Mouse (Mus musculus): ENCODE measurements at regions not wholly inside any gene's neighbourhood (a gene's known extent, or its start where the extent isn't known, plus 50 kb on each side); places are given as distances from the start of the nearest gene placed in this dataset.

DNA sequence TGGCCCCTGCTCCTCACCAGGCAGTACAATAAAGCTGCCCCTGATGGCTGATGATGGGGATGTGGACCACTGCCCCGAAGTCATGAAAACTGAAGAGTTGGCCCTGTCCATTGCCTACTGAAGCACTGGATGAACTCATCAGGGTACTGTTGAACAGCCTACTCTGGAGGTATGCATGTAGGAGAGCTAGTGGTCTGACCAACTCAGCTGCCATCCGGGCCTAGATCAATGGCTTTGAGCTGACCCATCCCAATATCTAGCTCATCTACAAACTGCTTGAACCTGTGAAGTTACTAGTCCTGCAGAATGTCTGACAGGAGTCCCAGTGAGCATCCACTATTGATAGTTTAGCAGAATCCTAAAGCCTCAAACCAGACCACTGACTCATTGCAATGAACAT lies 672.6 kb upstream of the Acvr2a start:
- no peak for TF ChIP-seq SMC3 (IDR thresholded peaks at IDR 0.05; ENCODE audit: low read depth, low read length)
- no peak for TF ChIP-seq MEF2A (IDR thresholded peaks at IDR 0.05; ENCODE audit: extremely low read depth, insufficient replicate concordance, low read depth, low read length, poor library complexity, severe bottlenecking)
- TF ChIP-seq CHD1 (IDR thresholded peaks at IDR 0.05; ENCODE audit: low read depth, low read length) = no peak
- no peak for TF ChIP-seq USF2 (IDR thresholded peaks at IDR 0.05; ENCODE audit: borderline replicate concordance in 1 of 2, insufficient read depth in 1 of 2, low read depth in 1 of 2, low read length in 2 of 2)
- TF ChIP-seq GATA1 (IDR thresholded peaks at IDR 0.05; ENCODE audit: low read depth, low read length) = no peak
- no peak for TF ChIP-seq POLR2AphosphoS5 (IDR thresholded peaks at IDR 0.05; ENCODE audit: borderline replicate concordance, low read depth, low read length)
- TF ChIP-seq CHD2 (IDR thresholded peaks at IDR 0.05; ENCODE audit: low read length) = no peak
- no peak for TF ChIP-seq RCOR1 (IDR thresholded peaks at IDR 0.05; ENCODE audit: low read depth, low read length)
- no peak for TF ChIP-seq NRF1 (IDR thresholded peaks at IDR 0.05; ENCODE audit: insufficient read depth, low read depth, low read length, poor library complexity, severe bottlenecking)
- no peak for TF ChIP-seq ZKSCAN1 (IDR thresholded peaks at IDR 0.05; ENCODE audit: low read depth, low read length)
- TF ChIP-seq ELF1 (IDR thresholded peaks at IDR 0.05; ENCODE audit: low read depth, low read length) = no peak
- no peak for TF ChIP-seq USF1 (IDR thresholded peaks at IDR 0.05; ENCODE audit: low read depth, low read length)
- TF ChIP-seq EP300 (IDR thresholded peaks at IDR 0.05; ENCODE audit: low read depth in 1 of 2, low read length in 2 of 2) = no peak
- TF ChIP-seq KAT2A (conservative IDR thresholded peaks at IDR 0.05; ENCODE audit: low read depth, low read length) = no peak
- no peak for TF ChIP-seq MXI1 (IDR thresholded peaks at IDR 0.05; ENCODE audit: low read depth, low read length)
- no peak for TF ChIP-seq TBP (IDR thresholded peaks at IDR 0.05; ENCODE audit: low read depth, low read length)
- TF ChIP-seq POLR2AphosphoS2 (IDR thresholded peaks at IDR 0.05; ENCODE audit: low read length) = no peak
- TF ChIP-seq GABPA (IDR thresholded peaks at IDR 0.05; ENCODE audit: low read depth, low read length) = no peak
- H3K36me3 ChIP-seq (ENCODE audit: control insufficient read depth in 1 of 2, insufficient read depth in 2 of 2, low read length in 2 of 2) = no peaks in the 10 kb centered on the region

GRCm38 (mm10) chr2:48154706-48155105 lies 659.2 kb upstream of the Acvr2a start:
- Histone ChIP-seq H3K36me3 (ENCODE audit: control insufficient read depth in 1 of 2, insufficient read depth in 2 of 2, low read length in 2 of 2) (no peaks in the 10 kb centered on the region), H3K4me3 (ENCODE audit: control insufficient read depth in 1 of 2, insufficient read depth in 1 of 2, low read depth in 2 of 2, low read length in 2 of 2) (no peak overlapping the region), H3K27me3 (ENCODE audit: control insufficient read depth in 1 of 2, insufficient read depth in 2 of 2, low read length in 2 of 2) (no peaks in the 10 kb centered on the region), H3K4me1 (ENCODE audit: control insufficient read depth in 1 of 2, insufficient read depth in 2 of 2, low read length in 2 of 2) (no peaks in the 10 kb centered on the region), H3K9ac (ENCODE audit: control insufficient read depth, low read depth, low read length, poor library complexity, severe bottlenecking) (no peak overlapping the region), H3K79me2 (ENCODE audit: control insufficient read depth, insufficient read depth, low read length, poor library complexity) (no peaks in the 10 kb centered on the region), H3K9me3 (replicated peaks; ENCODE audit: insufficient read depth, low read length) (no peaks in the 10 kb centered on the region), H3K27ac (ENCODE audit: control insufficient read depth, low read depth, low read length) (no peak overlapping the region)
- no peak for TF ChIP-seq CTCF (IDR thresholded peaks at IDR 0.05 in 2 of 3, conservative IDR thresholded peaks at IDR 0.05 in 1 of 3; ENCODE audit: control insufficient read depth in 1 of 3, insufficient read depth in 1 of 3, low read depth in 2 of 3, low read length in 3 of 3, poor library complexity in 1 of 3, severe bottlenecking in 1 of 3)
- TF ChIP-seq E2F4 (IDR thresholded peaks at IDR 0.05; ENCODE audit: borderline replicate concordance, low read depth, low read length) = no peak
- no peak for TF ChIP-seq MYB (IDR thresholded peaks at IDR 0.05; ENCODE audit: low read depth, low read length)
- TF ChIP-seq TCF12 (IDR thresholded peaks at IDR 0.05; ENCODE audit: low read depth, low read length) = no peak
- TF ChIP-seq CHD2 (IDR thresholded peaks at IDR 0.05; ENCODE audit: low read length) = no peak
- TF ChIP-seq UBTF (IDR thresholded peaks at IDR 0.05; ENCODE audit: borderline replicate concordance, insufficient read depth, low read depth, low read length) = no peak
- TF ChIP-seq TBP (IDR thresholded peaks at IDR 0.05; ENCODE audit: low read depth, low read length) = no peak
- no peak for TF ChIP-seq MAZ (IDR thresholded peaks at IDR 0.05; ENCODE audit: low read depth, low read length)
- no peak for TF ChIP-seq USF2 (IDR thresholded peaks at IDR 0.05; ENCODE audit: borderline replicate concordance in 1 of 2, insufficient read depth in 1 of 2, low read depth in 1 of 2, low read length in 2 of 2)
- TF ChIP-seq RCOR1 (IDR thresholded peaks at IDR 0.05; ENCODE audit: low read depth, low read length) = no peak
- DNase-seq (ENCODE audit: low read depth, low spot score) = no peak

More for the DNA sequence above, 672.6 kb upstream of the Acvr2a start:
- no peaks in the 10 kb centered on the region for H3K27me3 ChIP-seq (ENCODE audit: control insufficient read depth in 1 of 2, insufficient read depth in 2 of 2, low read length in 2 of 2)
- H3K79me2 ChIP-seq (ENCODE audit: control insufficient read depth, insufficient read depth, low read length, poor library complexity) = no peaks in the 10 kb centered on the region
- no peaks in the 10 kb centered on the region for H3K9me3 ChIP-seq (replicated peaks; ENCODE audit: insufficient read depth, low read length)
- no peak overlapping the region for H3K27ac ChIP-seq (ENCODE audit: control insufficient read depth, low read depth, low read length)
- H3K4me1 ChIP-seq (ENCODE audit: control insufficient read depth in 1 of 2, insufficient read depth in 2 of 2, low read length in 2 of 2) = no peaks in the 10 kb centered on the region
- no peak overlapping the region for H3K9ac ChIP-seq (ENCODE audit: control insufficient read depth, low read depth, low read length, poor library complexity, severe bottlenecking)
- DNase-seq (ENCODE audit: low read depth, low spot score) = no peak
- no peak overlapping the region for H3K4me3 ChIP-seq (ENCODE audit: control insufficient read depth in 1 of 2, insufficient read depth in 1 of 2, low read depth in 2 of 2, low read length in 2 of 2)

All from MEL (cell line).